Mouse (Mus musculus): ENCODE data around the gene Serpini1. TPM values are rescaled to one million over a fixed set of nuclear protein-coding genes. Genes with fewer than 3 reads are reported as not detected.

Serpini1 gene
- polyA plus RNA-seq, 1 experiment from 2014 or later: 8.6 TPM

- no peaks in the 10 kb centered on the region for H3K9me3 ChIP-seq (replicated peaks)
- no peaks in the 10 kb centered on the region for H3K36me3 ChIP-seq
- 88% methylated on average over 1 of the region's 1 CpGs for WGBS
- H3K4me3 ChIP-seq: no peak overlapping the region
- H3K4me1 ChIP-seq: peaks cover 9% of the 10 kb centered on the region
- DNase-seq (ENCODE audit: low spot score): no peak
- H3K27ac ChIP-seq (replicated peaks): no peak overlapping the region
- no peaks in the 10 kb centered on the region for H3K27me3 ChIP-seq (ENCODE audit: low read depth, poor library complexity, severe bottlenecking)
Observed at GRCm38 (mm10) chr3:75575582-75575981, 18.2 kb downstream of the Serpini1 start.

GRCm38 (mm10) chr3:75579352-75579751 lies 22.0 kb downstream of the Serpini1 start:
- 57% methylated on average over 4 of the region's 4 CpGs for WGBS
- Histone ChIP-seq H3K27me3 (ENCODE audit: low read depth, poor library complexity, severe bottlenecking) (no peaks in the 10 kb centered on the region), H3K4me1 (no peaks in the 10 kb centered on the region), H3K27ac (replicated peaks) (no peak overlapping the region), H3K4me3 (no peak overlapping the region), H3K9me3 (replicated peaks) (no peaks in the 10 kb centered on the region), H3K36me3 (no peaks in the 10 kb centered on the region)
- DNase-seq (ENCODE audit: low spot score): peak; percentile 31

- H3K27me3 ChIP-seq (ENCODE audit: low read depth, poor library complexity, severe bottlenecking): no peaks in the 10 kb centered on the region
- H3K4me1 ChIP-seq: no peaks in the 10 kb centered on the region
- H3K36me3 ChIP-seq: no peaks in the 10 kb centered on the region
- DNase-seq (ENCODE audit: low spot score): no peak
- WGBS: 98% methylated on average over 3 of the region's 3 CpGs
- no peaks in the 10 kb centered on the region for H3K9me3 ChIP-seq (replicated peaks)
- no peak overlapping the region for H3K4me3 ChIP-seq
- no peak overlapping the region for H3K27ac ChIP-seq (replicated peaks)
Observed at GRCm38 (mm10) chr3:75583293-75583692, 25.9 kb downstream of the Serpini1 start.

- Histone ChIP-seq H3K9me3 (replicated peaks) (no peaks in the 10 kb centered on the region), H3K4me1 (no peaks in the 10 kb centered on the region), H3K27ac (replicated peaks) (no peak overlapping the region), H3K4me3 (no peak overlapping the region), H3K27me3 (ENCODE audit: low read depth, poor library complexity, severe bottlenecking) (no peaks in the 10 kb centered on the region), H3K36me3 (no peaks in the 10 kb centered on the region)
- no peak for DNase-seq (ENCODE audit: low spot score)
- 89% methylated on average over 4 of the region's 4 CpGs for WGBS
Observed at GRCm38 (mm10) chr3:75584898-75585297, 27.6 kb downstream of the Serpini1 start.

GRCm38 (mm10) chr3:75611019-75611418 lies 53.7 kb downstream of the Serpini1 start:
- no peak for DNase-seq (ENCODE audit: low spot score)
- no peak overlapping the region for H3K4me3 ChIP-seq
- H3K27ac ChIP-seq (replicated peaks): no peak overlapping the region
- H3K27me3 ChIP-seq (ENCODE audit: low read depth, poor library complexity, severe bottlenecking): no peaks in the 10 kb centered on the region
- H3K4me1 ChIP-seq: no peaks in the 10 kb centered on the region
- no peaks in the 10 kb centered on the region for H3K9me3 ChIP-seq (replicated peaks)
- 84% methylated on average over 7 of the region's 7 CpGs for WGBS
- H3K36me3 ChIP-seq: no peaks in the 10 kb centered on the region

- Histone ChIP-seq H3K4me1 (no peaks in the 10 kb centered on the region), H3K36me3 (no peaks in the 10 kb centered on the region), H3K27me3 (ENCODE audit: low read depth, poor library complexity, severe bottlenecking) (no peaks in the 10 kb centered on the region), H3K9me3 (replicated peaks) (no peaks in the 10 kb centered on the region), H3K27ac (replicated peaks) (no peak overlapping the region), H3K4me3 (no peak overlapping the region)
- DNase-seq (ENCODE audit: low spot score): no peak
- WGBS: 88% methylated on average over 2 of the region's 2 CpGs
Observed at GRCm38 (mm10) chr3:75624627-75625026, 67.3 kb downstream of the Serpini1 start.

GRCm38 (mm10) chr3:75630988-75631615 lies 73.8 kb downstream of the Serpini1 start:
- Histone ChIP-seq H3K9me3 (replicated peaks) (no peaks in the 10 kb centered on the region), H3K4me1 (0 out of 2 replicates have a peak, but pooled peaks cover 2% of the 10 kb centered on the region), H3K27me3 (ENCODE audit: low read depth, poor library complexity, severe bottlenecking) (no peaks in the 10 kb centered on the region), H3K36me3 (no peaks in the 10 kb centered on the region), H3K27ac (replicated peaks) (no peak overlapping the region), H3K4me3 (no peak overlapping the region)
- no peak for DNase-seq (ENCODE audit: low spot score)
- 78% methylated on average over 4 of the region's 4 CpGs for WGBS

GRCm38 (mm10) chr3:75633221-75633620 lies 75.9 kb downstream of the Serpini1 start:
- Histone ChIP-seq H3K27me3 (ENCODE audit: low read depth, poor library complexity, severe bottlenecking) (no peaks in the 10 kb centered on the region), H3K27ac (replicated peaks) (no peak overlapping the region), H3K4me1 (0 out of 2 replicates have a peak, but pooled peaks cover 2% of the 10 kb centered on the region), H3K4me3 (no peak overlapping the region), H3K36me3 (no peaks in the 10 kb centered on the region), H3K9me3 (replicated peaks) (no peaks in the 10 kb centered on the region)
- no peak for DNase-seq (ENCODE audit: low spot score)
- 85% methylated on average over 1 of the region's 1 CpGs for WGBS

GRCm38 (mm10) chr3:75633635-75634034 lies 76.3 kb downstream of the Serpini1 start:
- H3K27ac ChIP-seq (replicated peaks): no peak overlapping the region
- no peak for DNase-seq (ENCODE audit: low spot score)
- WGBS: 66% methylated on average over 4 of the region's 4 CpGs

GRCm38 (mm10) chr3:75635648-75636047 lies 78.3 kb downstream of the Serpini1 start:
- no peaks in the 10 kb centered on the region for H3K9me3 ChIP-seq (replicated peaks)
- no peaks in the 10 kb centered on the region for H3K27me3 ChIP-seq (ENCODE audit: low read depth, poor library complexity, severe bottlenecking)
- H3K4me1 ChIP-seq: 0 out of 2 replicates have a peak, but pooled peaks cover 2% of the 10 kb centered on the region
- H3K36me3 ChIP-seq: no peaks in the 10 kb centered on the region
- no peak overlapping the region for H3K4me3 ChIP-seq
- 95% methylated on average over 1 of the region's 1 CpGs for WGBS
- H3K27ac ChIP-seq (replicated peaks): no peak overlapping the region
- no peak for DNase-seq (ENCODE audit: low spot score)

More at GRCm38 (mm10) chr3:75633635-75634034, 76.3 kb downstream of the Serpini1 start:
- H3K4me1 ChIP-seq: 0 out of 2 replicates have a peak, but pooled peaks cover 2% of the 10 kb centered on the region
- H3K4me3 ChIP-seq: no peak overlapping the region
- no peaks in the 10 kb centered on the region for H3K36me3 ChIP-seq
- no peaks in the 10 kb centered on the region for H3K9me3 ChIP-seq (replicated peaks)
- no peaks in the 10 kb centered on the region for H3K27me3 ChIP-seq (ENCODE audit: low read depth, poor library complexity, severe bottlenecking)

- H3K27ac ChIP-seq (replicated peaks): no peak overlapping the region
- no peak overlapping the region for H3K4me3 ChIP-seq
- H3K4me1 ChIP-seq: no peaks in the 10 kb centered on the region
- DNase-seq (ENCODE audit: low spot score): no peak
- no peaks in the 10 kb centered on the region for H3K9me3 ChIP-seq (replicated peaks)
- no peaks in the 10 kb centered on the region for H3K36me3 ChIP-seq
- WGBS: 68% methylated on average over 1 of the region's 1 CpGs
- no peaks in the 10 kb centered on the region for H3K27me3 ChIP-seq (ENCODE audit: low read depth, poor library complexity, severe bottlenecking)
Observed at GRCm38 (mm10) chr3:75639546-75639945, 82.2 kb downstream of the Serpini1 start.

GRCm38 (mm10) chr3:75647542-75647941 lies 90.2 kb downstream of the Serpini1 start:
- no peaks in the 10 kb centered on the region for H3K36me3 ChIP-seq
- no peaks in the 10 kb centered on the region for H3K27me3 ChIP-seq (ENCODE audit: low read depth, poor library complexity, severe bottlenecking)
- H3K9me3 ChIP-seq (replicated peaks): no peaks in the 10 kb centered on the region
- H3K27ac ChIP-seq (replicated peaks): no peak overlapping the region
- no peak overlapping the region for H3K4me3 ChIP-seq
- no peaks in the 10 kb centered on the region for H3K4me1 ChIP-seq
- DNase-seq (ENCODE audit: low spot score): no peak

GRCm38 (mm10) chr3:75648226-75648625 lies 90.9 kb downstream of the Serpini1 start:
- H3K4me1 ChIP-seq: no peaks in the 10 kb centered on the region
- H3K27me3 ChIP-seq (ENCODE audit: low read depth, poor library complexity, severe bottlenecking): no peaks in the 10 kb centered on the region
- no peaks in the 10 kb centered on the region for H3K9me3 ChIP-seq (replicated peaks)
- no peak for DNase-seq (ENCODE audit: low spot score)
- no peak overlapping the region for H3K27ac ChIP-seq (replicated peaks)
- no peak overlapping the region for H3K4me3 ChIP-seq
- WGBS: 92% methylated on average over 1 of the region's 1 CpGs
- no peaks in the 10 kb centered on the region for H3K36me3 ChIP-seq

All from midbrain, embryonic 10.5 days (tissue).